25 mouse cellular contexts compared by ENCODE assay signal in genomic region chr17:63168019-63168788, GRCm38 (mm10).
DNase-seq lines count a peak whose midpoint lies in the region; ATAC-seq lines count a peak whose summit lies in the region.
"Had no signal": no experiment of that assay in that cellular context is flagged by ENCODE, and none has a peak within 500 bp of the region (broad histone marks: within the 10 kb centered on the region; RNA-seq: fewer than 3 reads in every experiment).

No protein-coding gene starts in this region.

- no peaks in the 10 kb centered on the region for H3K27me3 ChIP-seq in embryonic facial prominence, embryonic 13.5 days
- H3K27me3 ChIP-seq in embryonic facial prominence, embryonic 10.5 days (replicated peaks; ENCODE audit: low read depth, poor library complexity, severe bottlenecking): no peaks in the 10 kb centered on the region; the same call in 1 of the 2 replicates
- H3K27me3 ChIP-seq in midbrain, embryonic 12.5 days: no peaks in the 10 kb centered on the region
- no peaks in the 10 kb centered on the region for H3K27me3 ChIP-seq in midbrain, embryonic 14.5 days (ENCODE audit: control insufficient read depth, insufficient read depth, low read length)
- H3K27me3 ChIP-seq: heart, embryonic 13.5 days; limb, embryonic 13.5 days; liver, embryonic 12.5 days had no signal

- no peak for DNase-seq in embryonic facial prominence, embryonic 10.5 days (ENCODE audit: low spot score)
- DNase-seq in midbrain, embryonic 14.5 days: no peak
- DNase-seq in gastrocnemius, postnatal 36 days: no peak
- DNase-seq: adrenal gland, adult 8-10 months; cerebellum, adult 2 months; cerebellum, postnatal 14 days; gastrocnemius, postnatal 14 days; heart, postnatal 10 days; kidney, adult 9 months; kidney, postnatal 10 days; layer of hippocampus, adult 9-11 months; liver, postnatal 0 days; lung, postnatal 36 days; thymus, postnatal 14 days had no signal

- H3K4me2 ChIP-seq in embryonic facial prominence, embryonic 13.5 days: no peak overlapping the region
- no peak overlapping the region for H3K4me2 ChIP-seq in midbrain, embryonic 12.5 days (replicated peaks)
- H3K4me2 ChIP-seq in midbrain, embryonic 14.5 days (ENCODE audit: low read length): no peak overlapping the region
- H3K4me2 ChIP-seq: forebrain, embryonic 15.5 days; heart, embryonic 13.5 days; hindbrain, embryonic 14.5 days; limb, embryonic 13.5 days; liver, embryonic 12.5 days had no signal

- peaks cover 12% of the 10 kb centered on the region; the same call in 1 of the 2 replicates for H3K4me1 ChIP-seq in embryonic facial prominence, embryonic 13.5 days
- peaks cover 30% of the 10 kb centered on the region for H3K4me1 ChIP-seq in embryonic facial prominence, embryonic 10.5 days
- H3K4me1 ChIP-seq in midbrain, embryonic 12.5 days: peaks cover 14% of the 10 kb centered on the region
- H3K4me1 ChIP-seq in midbrain, embryonic 14.5 days (ENCODE audit: control insufficient read depth, insufficient read depth, low read length): peaks cover 31% of the 10 kb centered on the region
- H3K4me1 ChIP-seq: limb, embryonic 13.5 days had no signal

- no peak overlapping the region for H3K4me3 ChIP-seq in embryonic facial prominence, embryonic 13.5 days
- H3K4me3 ChIP-seq in embryonic facial prominence, embryonic 10.5 days: no peak overlapping the region
- no peak overlapping the region for H3K4me3 ChIP-seq in midbrain, embryonic 12.5 days
- H3K4me3 ChIP-seq in midbrain, embryonic 14.5 days (replicated peaks; ENCODE audit: low read depth, low read length): no peak overlapping the region
- H3K4me3 ChIP-seq: forebrain, embryonic 10.5 days; forebrain, embryonic 15.5 days; heart, embryonic 13.5 days; limb, embryonic 13.5 days; liver, embryonic 12.5 days had no signal

- H3K9me3 ChIP-seq in embryonic facial prominence, embryonic 13.5 days: no peaks in the 10 kb centered on the region
- no peaks in the 10 kb centered on the region for H3K9me3 ChIP-seq in embryonic facial prominence, embryonic 10.5 days
- no peaks in the 10 kb centered on the region for H3K9me3 ChIP-seq in midbrain, embryonic 12.5 days
- H3K9me3 ChIP-seq in midbrain, embryonic 14.5 days (ENCODE audit: control insufficient read depth, low read length): no peaks in the 10 kb centered on the region
- H3K9me3 ChIP-seq: forebrain, embryonic 10.5 days; forebrain, embryonic 15.5 days; heart, embryonic 13.5 days; limb, embryonic 13.5 days; liver, embryonic 12.5 days had no signal

- no peak overlapping the region for H3K9ac ChIP-seq in embryonic facial prominence, embryonic 13.5 days
- no peak overlapping the region for H3K9ac ChIP-seq in midbrain, embryonic 12.5 days (replicated peaks)
- H3K9ac ChIP-seq in midbrain, embryonic 14.5 days (replicated peaks; ENCODE audit: low read length): no peak overlapping the region
- H3K9ac ChIP-seq: forebrain, embryonic 15.5 days; heart, embryonic 13.5 days; hindbrain, embryonic 14.5 days; limb, embryonic 13.5 days; liver, embryonic 12.5 days; liver, postnatal 0 days had no signal

- 54% methylated on average over 5 of the region's 5 CpGs for WGBS in embryonic facial prominence, embryonic 13.5 days
- 77% methylated on average over 5 of the region's 5 CpGs for WGBS in embryonic facial prominence, embryonic 10.5 days
- WGBS in midbrain, embryonic 12.5 days: 74% methylated on average over 5 of the region's 5 CpGs
- 63% methylated on average over 5 of the region's 5 CpGs for WGBS in midbrain, embryonic 14.5 days

- 0 out of 2 replicates have a peak overlapping the region, but pooled peaks have one; percentile 19 for H3K27ac ChIP-seq in embryonic facial prominence, embryonic 13.5 days
- no peak overlapping the region for H3K27ac ChIP-seq in embryonic facial prominence, embryonic 10.5 days (replicated peaks)
- 0 out of 2 replicates have a peak overlapping the region, but pooled peaks have one; percentile 4 for H3K27ac ChIP-seq in midbrain, embryonic 12.5 days (replicated peaks)
- H3K27ac ChIP-seq in midbrain, embryonic 14.5 days (replicated peaks; ENCODE audit: low read depth, low read length): no peak overlapping the region
- H3K27ac ChIP-seq: forebrain, embryonic 10.5 days; forebrain, embryonic 15.5 days; heart, embryonic 13.5 days; hindbrain, embryonic 14.5 days; limb, embryonic 13.5 days; liver, embryonic 12.5 days had no signal

- intact Hi-C loops in gastrocnemius, postnatal 36 days (cut with DNase I): no loop called here

- H3K36me3 ChIP-seq in embryonic facial prominence, embryonic 13.5 days: no peaks in the 10 kb centered on the region
- no peaks in the 10 kb centered on the region for H3K36me3 ChIP-seq in embryonic facial prominence, embryonic 10.5 days (replicated peaks)
- no peaks in the 10 kb centered on the region for H3K36me3 ChIP-seq in midbrain, embryonic 12.5 days
- H3K36me3 ChIP-seq in midbrain, embryonic 14.5 days (ENCODE audit: control insufficient read depth, insufficient read depth, low read length): no peaks in the 10 kb centered on the region
- H3K36me3 ChIP-seq: forebrain, embryonic 10.5 days; forebrain, embryonic 15.5 days; heart, embryonic 13.5 days; limb, embryonic 13.5 days; liver, embryonic 12.5 days had no signal

- ATAC-seq in embryonic facial prominence, embryonic 13.5 days (ENCODE audit: insufficient number of reproducible peaks, insufficient read depth, low FRiP score, low TSS enrichment, low read depth): no peak
- no peak for ATAC-seq in midbrain, embryonic 12.5 days (ENCODE audit: low FRiP score, low read depth)
- ATAC-seq in midbrain, embryonic 14.5 days (ENCODE audit: low FRiP score, low TSS enrichment): no peak
- peak; percentile 62 for ATAC-seq in megakaryocyte, adult 5-6 weeks (ENCODE audit: poor library complexity, severe bottlenecking)
- no peak for ATAC-seq in megakaryocyte-erythroid progenitor cell, adult 5-6 weeks (replicated peaks; ENCODE audit: low FRiP score, low TSS enrichment, poor library complexity, severe bottlenecking)
- ATAC-seq: forebrain, embryonic 15.5 days; intestine, postnatal 0 days; liver, embryonic 12.5 days; liver, postnatal 0 days had no signal

Comparison
In these comparisons a context has a peak if more than half of its experiments do, and no peak if none do; other contexts are left out.
1. H3K27ac ChIP-seq: peak in embryonic facial prominence, embryonic 13.5 days (single experiment) and midbrain, embryonic 12.5 days (single experiment); none in embryonic facial prominence, embryonic 10.5 days (single experiment) and midbrain, embryonic 14.5 days (single experiment).